Mouse (Mus musculus): ENCODE results near the gene Wdr75. TPM values are rescaled to one million over a fixed set of nuclear protein-coding genes. Genes with fewer than 3 reads are reported as not detected.

The Wdr75 gene
- polyA plus RNA-seq (2015; fragmentation: Nextera tagmentation; extraction: Ambion mirVana) = 55.8 and 58.6 TPM in 2 replicates

DNA sequence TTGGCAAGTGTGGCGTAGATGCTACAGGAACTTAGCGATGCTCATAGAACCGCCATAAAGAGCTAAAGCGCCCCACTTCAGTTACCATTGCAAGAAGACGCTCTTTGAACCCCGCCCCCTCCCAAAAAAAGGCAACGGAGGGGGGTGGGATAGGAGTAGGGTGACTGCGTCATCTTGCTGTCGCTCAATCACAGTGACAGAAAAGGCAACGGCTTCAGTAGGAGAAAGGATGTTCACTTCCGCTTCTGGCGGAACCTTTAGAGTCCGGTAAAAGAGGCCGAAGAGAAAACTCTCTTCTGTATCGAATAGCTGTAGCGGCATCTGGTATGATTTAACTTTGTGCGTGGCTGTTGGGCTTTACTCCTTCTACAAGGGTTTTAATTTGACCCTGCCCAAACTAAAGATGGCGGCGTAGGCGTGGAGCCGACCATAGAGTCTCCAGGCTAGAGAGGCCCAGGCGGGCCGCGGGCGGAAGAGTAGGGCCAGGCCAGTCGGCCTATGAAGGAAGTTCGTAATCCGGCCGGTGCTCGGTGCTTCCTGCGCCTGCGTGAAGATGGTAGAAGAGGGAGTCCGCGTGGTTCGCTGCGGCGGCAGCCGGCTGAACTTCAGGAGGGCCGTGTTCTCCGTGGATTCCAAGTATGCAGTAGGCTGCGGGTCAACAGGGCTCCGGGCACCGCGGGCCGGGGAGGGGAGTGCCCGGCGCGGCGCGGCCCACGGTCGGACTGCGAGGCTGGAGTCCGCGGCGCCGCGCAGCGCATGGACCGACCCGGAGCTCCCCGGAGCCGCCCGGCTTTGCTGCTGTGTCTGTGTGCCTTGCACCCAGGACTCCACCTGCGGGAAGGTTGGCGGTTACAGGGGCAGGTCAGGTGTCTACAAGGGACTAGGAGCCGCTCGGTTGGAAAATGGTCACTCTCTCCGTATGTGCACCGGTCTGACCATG, at the start of gene Wdr75:
Wdr75 (plus strand) TSS at position 198 of the 940 bp plus-strand sequence.
- Histone ChIP-seq H3K36me3 (peaks cover 12% of the 10 kb centered on the region), H3K9ac (replicated peaks) (peak within 1 kb of the TSS; percentile 92)
- ATAC-seq (ENCODE audit: low FRiP score) = peak; percentile 99

DNA sequence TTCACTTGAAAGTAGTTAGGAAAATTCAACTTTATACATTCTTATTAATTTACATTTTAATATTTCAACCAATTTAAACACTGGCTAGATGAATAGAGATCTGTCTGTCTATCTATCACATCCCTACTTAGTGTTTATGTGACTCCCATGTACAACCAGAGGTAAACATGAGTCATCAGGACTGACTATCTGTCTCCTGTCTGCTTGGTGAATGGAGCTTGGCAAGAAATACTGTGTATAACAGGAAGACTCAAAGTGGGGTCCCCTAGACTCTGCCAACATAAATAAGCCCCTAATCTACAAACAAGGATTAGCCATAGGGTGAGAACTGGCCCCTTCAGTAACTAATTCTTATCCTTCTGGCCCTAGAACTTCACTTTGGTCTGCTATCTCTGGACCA, 39.1 kb upstream of the Wdr75 start:
- Histone ChIP-seq H3K9ac (replicated peaks) (no peak overlapping the region), H3K4me2 (no peak overlapping the region), H3K27ac (replicated peaks) (no peak overlapping the region), H3K36me3 (no peaks in the 10 kb centered on the region), H3K9me3 (replicated peaks) (no peaks in the 10 kb centered on the region), H3K4me3 (replicated peaks) (no peak overlapping the region), H3K4me1 (no peaks in the 10 kb centered on the region), H3K27me3 (replicated peaks) (no peaks in the 10 kb centered on the region)
- no peak for ATAC-seq (ENCODE audit: low FRiP score)

More for the DNA sequence above, at the start of gene Wdr75:
- WGBS = under 1% methylated on average over 70 of the region's 70 CpGs
- Histone ChIP-seq H3K4me1 (peaks cover 16% of the 10 kb centered on the region), H3K27me3 (replicated peaks) (no peaks in the 10 kb centered on the region), H3K4me2 (peak within 1 kb of the TSS; percentile 81), H3K4me3 (replicated peaks) (peak within 1 kb of the TSS; percentile 99), H3K9me3 (replicated peaks) (no peaks in the 10 kb centered on the region), H3K27ac (replicated peaks) (peak within 1 kb of the TSS; percentile 98)

DNA sequence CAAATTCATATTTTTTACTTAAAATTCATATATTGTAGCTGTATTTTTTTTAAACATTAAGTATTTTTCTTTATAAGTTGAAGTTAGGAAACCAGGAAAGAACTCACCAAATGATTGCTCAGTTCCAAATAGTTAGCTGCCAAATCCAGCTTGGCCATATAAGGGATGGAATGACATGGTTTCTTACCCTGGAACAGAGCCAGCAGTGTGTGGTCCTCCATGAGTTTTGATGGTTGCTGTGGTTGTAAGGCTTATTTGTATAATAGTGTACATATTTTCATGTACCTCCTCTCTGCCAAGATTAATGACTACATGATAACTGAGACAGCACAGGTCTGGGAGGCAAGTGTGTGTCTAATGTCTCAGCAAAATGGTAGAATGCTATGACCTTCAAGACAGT, 38.3 kb upstream of the Wdr75 start:
- H3K4me1 ChIP-seq = no peaks in the 10 kb centered on the region
- no peak for ATAC-seq (ENCODE audit: low FRiP score)
- no peak overlapping the region for H3K9ac ChIP-seq (replicated peaks)
- no peaks in the 10 kb centered on the region for H3K27me3 ChIP-seq (replicated peaks)
- no peaks in the 10 kb centered on the region for H3K36me3 ChIP-seq
- no peak overlapping the region for H3K4me3 ChIP-seq (replicated peaks)
- no peak overlapping the region for H3K4me2 ChIP-seq
- no peak overlapping the region for H3K27ac ChIP-seq (replicated peaks)
- H3K9me3 ChIP-seq (replicated peaks) = no peaks in the 10 kb centered on the region

DNA sequence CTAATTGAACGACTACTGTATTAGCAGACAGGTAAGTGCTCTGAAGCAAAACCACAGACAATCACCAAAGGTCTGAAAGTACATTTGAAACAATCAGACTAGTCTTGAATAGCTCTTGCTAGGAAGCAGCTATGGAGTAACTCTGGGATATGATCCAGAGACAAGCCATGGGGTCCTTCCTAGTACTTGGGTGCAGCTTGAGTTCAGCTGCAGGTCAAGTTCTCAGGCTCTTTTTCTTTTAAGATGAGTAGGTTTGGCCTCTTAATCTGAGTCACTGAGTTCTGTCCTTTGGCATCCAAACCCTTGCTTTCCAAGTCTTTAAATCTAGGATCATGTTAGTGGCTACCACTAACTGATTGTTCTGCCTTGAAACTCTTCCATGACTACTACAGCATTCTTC, 37.0 kb upstream of the Wdr75 start:
- Histone ChIP-seq H3K4me1 (no peaks in the 10 kb centered on the region), H3K27ac (replicated peaks) (no peak overlapping the region), H3K9me3 (replicated peaks) (no peaks in the 10 kb centered on the region), H3K9ac (replicated peaks) (no peak overlapping the region), H3K27me3 (replicated peaks) (no peaks in the 10 kb centered on the region), H3K4me3 (replicated peaks) (no peak overlapping the region), H3K4me2 (no peak overlapping the region), H3K36me3 (no peaks in the 10 kb centered on the region)
- WGBS = 89% methylated on average over 1 of the region's 1 CpGs
- ATAC-seq (ENCODE audit: low FRiP score) = no peak

DNA sequence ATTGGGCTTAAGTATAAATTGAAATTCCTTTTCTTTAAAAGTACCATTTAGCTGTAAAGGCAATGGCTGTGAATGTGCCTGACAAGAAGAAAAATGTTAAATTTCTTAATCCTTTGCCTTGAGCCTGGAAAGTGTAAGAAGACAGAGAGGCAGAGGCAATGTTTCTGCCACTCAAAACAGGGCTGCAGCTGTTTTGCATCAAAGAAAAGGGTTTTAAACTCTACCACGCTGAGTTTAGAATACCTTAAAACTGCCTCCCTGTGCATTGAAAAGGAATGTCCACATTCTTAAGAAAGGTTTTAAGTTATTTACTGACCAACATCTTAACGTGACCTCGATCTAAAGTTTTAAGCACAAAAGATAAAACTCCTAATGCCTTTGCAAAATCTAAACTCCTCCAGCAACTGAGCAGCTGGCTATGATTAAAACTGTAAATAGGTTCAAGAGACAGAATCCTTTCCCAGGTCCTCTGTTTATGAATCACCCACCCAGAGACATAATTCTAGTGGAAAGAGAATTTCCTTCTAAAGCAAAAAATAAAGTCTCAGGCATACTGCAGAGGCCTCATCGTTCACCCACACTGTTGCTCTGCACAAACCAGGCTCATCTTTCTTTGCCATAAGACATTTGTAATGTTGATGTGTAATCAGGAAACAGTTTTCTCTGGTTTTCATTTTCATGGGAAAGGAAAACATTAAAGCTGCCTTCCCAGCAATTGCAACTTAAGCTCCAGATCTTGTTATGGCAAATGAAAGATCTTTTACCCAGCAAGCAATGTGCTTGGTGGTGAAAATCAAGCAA, 34.1 kb upstream of the Wdr75 start:
- no peaks in the 10 kb centered on the region for H3K36me3 ChIP-seq
- H3K27ac ChIP-seq (replicated peaks) = no peak overlapping the region
- no peak overlapping the region for H3K4me2 ChIP-seq
- WGBS = 57% methylated on average over 4 of the region's 4 CpGs
- no peak overlapping the region for H3K9ac ChIP-seq (replicated peaks)
- no peaks in the 10 kb centered on the region for H3K4me1 ChIP-seq
- H3K4me3 ChIP-seq (replicated peaks) = no peak overlapping the region
- no peaks in the 10 kb centered on the region for H3K9me3 ChIP-seq (replicated peaks)
- ATAC-seq (ENCODE audit: low FRiP score) = no peak
- H3K27me3 ChIP-seq (replicated peaks) = no peaks in the 10 kb centered on the region

DNA sequence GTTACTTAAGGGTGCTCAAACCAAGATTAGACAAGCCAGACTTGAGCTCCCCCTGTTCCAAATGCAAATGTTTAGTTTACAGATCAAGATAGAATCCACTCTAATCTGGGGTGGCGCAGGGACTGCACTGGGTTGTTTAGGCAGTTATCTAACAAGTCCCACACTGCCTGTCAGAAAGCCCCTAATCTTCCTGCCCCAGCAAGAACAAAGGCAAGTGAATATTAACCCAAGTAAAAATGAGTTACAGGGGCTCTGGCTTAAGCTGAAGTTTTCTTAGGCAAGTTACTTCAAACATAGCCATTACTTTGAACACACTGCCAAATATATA, 33.5 kb upstream of the Wdr75 start:
- Histone ChIP-seq H3K4me3 (replicated peaks) (no peak overlapping the region), H3K9me3 (replicated peaks) (no peaks in the 10 kb centered on the region), H3K4me2 (no peak overlapping the region), H3K9ac (replicated peaks) (no peak overlapping the region), H3K4me1 (no peaks in the 10 kb centered on the region), H3K36me3 (no peaks in the 10 kb centered on the region), H3K27me3 (replicated peaks) (no peaks in the 10 kb centered on the region), H3K27ac (replicated peaks) (no peak overlapping the region)
- no peak for ATAC-seq (ENCODE audit: low FRiP score)
- 84% methylated on average over 1 of the region's 1 CpGs for WGBS

DNA sequence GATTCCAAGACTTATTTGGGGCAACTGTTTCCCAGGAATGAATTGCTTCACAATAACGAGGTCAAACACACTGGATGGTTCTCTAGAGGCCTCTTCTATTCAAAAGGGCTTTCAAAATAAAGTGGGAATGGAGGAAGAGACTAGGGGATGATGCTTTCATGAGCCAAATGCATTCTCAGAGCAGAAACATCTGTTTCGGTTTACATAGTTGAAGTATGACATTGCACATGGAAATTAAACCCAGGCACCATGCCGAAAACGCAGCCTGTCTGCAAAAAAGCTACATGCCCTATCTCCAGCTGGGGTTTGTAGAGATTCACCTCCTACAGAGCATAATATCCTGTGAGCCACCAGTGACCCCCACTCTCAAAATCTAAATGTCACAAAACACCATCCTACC, 29.3 kb upstream of the Wdr75 start:
- H3K27ac ChIP-seq (replicated peaks) = no peak overlapping the region
- no peak overlapping the region for H3K4me3 ChIP-seq (replicated peaks)
- no peaks in the 10 kb centered on the region for H3K9me3 ChIP-seq (replicated peaks)
- no peaks in the 10 kb centered on the region for H3K27me3 ChIP-seq (replicated peaks)
- H3K36me3 ChIP-seq = no peaks in the 10 kb centered on the region
- H3K4me1 ChIP-seq = no peaks in the 10 kb centered on the region
- ATAC-seq (ENCODE audit: low FRiP score) = no peak
- no peak overlapping the region for H3K4me2 ChIP-seq
- 69% methylated on average over 4 of the region's 4 CpGs for WGBS
- no peak overlapping the region for H3K9ac ChIP-seq (replicated peaks)

DNA sequence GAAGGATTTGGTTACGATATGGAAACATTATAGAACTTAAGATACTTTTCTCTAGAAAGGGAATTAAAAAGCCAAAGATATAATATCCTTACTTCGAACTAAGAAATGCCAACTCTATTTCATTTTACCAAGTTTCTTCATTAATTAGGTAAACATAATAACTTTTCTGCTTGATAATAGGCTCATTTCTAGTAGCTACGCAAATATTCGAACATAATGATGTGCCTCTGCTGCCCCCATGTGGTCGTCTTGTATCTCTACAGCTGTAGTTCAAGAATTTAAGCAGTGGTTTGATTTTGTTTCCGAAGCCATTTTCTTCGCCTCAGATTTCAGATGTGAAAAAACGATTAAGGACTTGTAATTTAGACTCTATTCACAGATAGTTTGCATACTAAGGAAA, 28.8 kb upstream of the Wdr75 start:
- Histone ChIP-seq H3K4me3 (replicated peaks) (no peak overlapping the region), H3K27me3 (replicated peaks) (no peaks in the 10 kb centered on the region), H3K27ac (replicated peaks) (no peak overlapping the region), H3K9me3 (replicated peaks) (no peaks in the 10 kb centered on the region), H3K36me3 (no peaks in the 10 kb centered on the region), H3K4me2 (no peak overlapping the region), H3K9ac (replicated peaks) (no peak overlapping the region), H3K4me1 (no peaks in the 10 kb centered on the region)
- ATAC-seq (ENCODE audit: low FRiP score) = 0 out of 2 replicates have a peak, but pooled peaks have one; percentile 55
- WGBS = 29% methylated on average over 8 of the region's 8 CpGs

DNA sequence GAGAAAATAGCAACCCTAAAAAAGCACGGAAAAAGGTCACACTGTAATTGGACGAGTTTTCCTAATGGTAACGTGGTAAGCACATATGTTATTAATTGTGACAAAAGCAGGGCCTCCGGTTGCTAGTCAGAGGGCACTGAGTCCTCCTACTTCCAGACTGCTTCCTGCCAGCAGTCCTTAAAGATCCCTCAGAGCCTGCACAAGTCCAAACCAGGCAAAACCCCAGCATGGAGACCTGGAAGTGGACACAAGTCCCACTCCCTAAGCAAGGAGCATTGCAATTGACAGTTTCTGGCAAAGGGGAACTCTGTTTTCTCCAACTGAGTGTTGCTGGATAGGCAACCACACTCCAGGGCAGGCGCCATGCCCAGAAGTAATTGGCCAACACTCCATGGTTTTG, 27.4 kb upstream of the Wdr75 start:
- Histone ChIP-seq H3K4me3 (replicated peaks) (no peak overlapping the region), H3K27me3 (replicated peaks) (no peaks in the 10 kb centered on the region), H3K9ac (replicated peaks) (no peak overlapping the region), H3K4me1 (no peaks in the 10 kb centered on the region), H3K27ac (replicated peaks) (no peak overlapping the region), H3K36me3 (no peaks in the 10 kb centered on the region), H3K9me3 (replicated peaks) (no peaks in the 10 kb centered on the region), H3K4me2 (no peak overlapping the region)
- ATAC-seq (ENCODE audit: low FRiP score) = no peak
- WGBS = 68% methylated on average over 5 of the region's 5 CpGs

DNA sequence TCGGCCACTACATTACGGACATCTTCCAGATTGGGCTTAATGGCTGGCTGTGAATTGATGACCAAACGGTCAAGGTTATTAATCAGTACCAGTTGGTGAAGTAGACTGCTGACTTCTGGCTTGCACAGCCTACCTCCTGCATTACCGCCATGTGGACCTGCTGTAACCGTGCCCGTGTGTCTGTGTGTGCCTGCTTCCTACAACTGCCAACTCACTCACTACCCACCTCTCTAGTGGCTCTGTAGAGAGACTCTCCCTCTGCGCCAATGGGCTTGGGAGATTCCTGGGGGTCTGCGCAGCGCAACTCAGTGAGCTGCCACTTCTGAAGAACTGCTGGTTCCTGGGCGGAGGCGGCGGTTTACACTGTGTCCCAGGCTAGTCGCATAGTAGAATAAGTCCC, 25.6 kb upstream of the Wdr75 start:
- Histone ChIP-seq H3K4me3 (replicated peaks) (no peak overlapping the region), H3K4me1 (no peaks in the 10 kb centered on the region), H3K9me3 (replicated peaks) (no peaks in the 10 kb centered on the region), H3K27ac (replicated peaks) (no peak overlapping the region), H3K4me2 (no peak overlapping the region), H3K27me3 (replicated peaks) (no peaks in the 10 kb centered on the region), H3K9ac (replicated peaks) (no peak overlapping the region), H3K36me3 (no peaks in the 10 kb centered on the region)
- 95% methylated on average over 13 of the region's 13 CpGs for WGBS
- ATAC-seq (ENCODE audit: low FRiP score) = no peak

DNA sequence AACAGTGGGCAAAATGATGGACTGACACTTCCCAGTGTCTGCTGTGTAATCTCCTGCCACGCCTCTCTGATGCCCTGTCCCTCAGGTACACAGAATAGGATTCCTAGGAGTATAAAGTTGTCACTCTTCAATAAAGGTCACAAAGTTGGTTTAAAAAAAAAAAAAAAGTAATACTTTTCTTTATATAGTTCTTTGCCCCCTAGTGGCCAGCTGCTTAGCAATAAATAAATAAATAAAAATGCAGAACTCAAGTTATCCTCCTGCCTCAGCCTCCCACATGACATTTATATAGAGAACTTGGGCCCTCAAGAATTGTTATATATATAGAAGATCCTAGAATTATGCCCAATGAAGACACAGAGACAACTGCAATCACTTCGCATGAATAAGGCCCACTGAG, 24.9 kb upstream of the Wdr75 start:
- WGBS = 95% methylated on average over 2 of the region's 2 CpGs
- no peak overlapping the region for H3K27ac ChIP-seq (replicated peaks)
- no peak for ATAC-seq (ENCODE audit: low FRiP score)

More for the DNA sequence above, 24.9 kb upstream of the Wdr75 start:
- no peaks in the 10 kb centered on the region for H3K9me3 ChIP-seq (replicated peaks)
- H3K9ac ChIP-seq (replicated peaks) = no peak overlapping the region
- no peaks in the 10 kb centered on the region for H3K36me3 ChIP-seq
- no peaks in the 10 kb centered on the region for H3K4me1 ChIP-seq
- no peak overlapping the region for H3K4me3 ChIP-seq (replicated peaks)
- H3K27me3 ChIP-seq (replicated peaks) = no peaks in the 10 kb centered on the region
- H3K4me2 ChIP-seq = no peak overlapping the region

Measured in neural tube, embryonic 15.5 days (tissue).